Mouse (Mus musculus) gastrocnemius, adult 8-10 months (tissue): ENCODE results near the gene Fbf1. TPM values are rescaled to one million over a fixed set of nuclear protein-coding genes. Genes with fewer than 3 reads are reported as not detected.
A peak's percentile ranks its signal among the peaks of the same experiment; 100 is the strongest.
"Not testable (repeated sequence)": the region's sequence is repeated elsewhere in the genome, so short reads cannot be mapped to it uniquely, and the experiment has no call there.

Experiments
- DNase-seq, 2 experiments: peaks; one replicate each; pipeline ENCODE4 v3.0.0; 2022; ENCODE audit warnings: low spot score in 2 of 2
- total RNA-seq, 4 experiments: library from RNA; stranded (reverse); gene quantifications; 2 replicates each; pipeline ENCODE4 v1.2.4; 2022

Fbf1 gene
- total RNA-seq, 4 experiments from 2014 or later = 8.3 to 12.8 (median 10.0) TPM

DNA sequence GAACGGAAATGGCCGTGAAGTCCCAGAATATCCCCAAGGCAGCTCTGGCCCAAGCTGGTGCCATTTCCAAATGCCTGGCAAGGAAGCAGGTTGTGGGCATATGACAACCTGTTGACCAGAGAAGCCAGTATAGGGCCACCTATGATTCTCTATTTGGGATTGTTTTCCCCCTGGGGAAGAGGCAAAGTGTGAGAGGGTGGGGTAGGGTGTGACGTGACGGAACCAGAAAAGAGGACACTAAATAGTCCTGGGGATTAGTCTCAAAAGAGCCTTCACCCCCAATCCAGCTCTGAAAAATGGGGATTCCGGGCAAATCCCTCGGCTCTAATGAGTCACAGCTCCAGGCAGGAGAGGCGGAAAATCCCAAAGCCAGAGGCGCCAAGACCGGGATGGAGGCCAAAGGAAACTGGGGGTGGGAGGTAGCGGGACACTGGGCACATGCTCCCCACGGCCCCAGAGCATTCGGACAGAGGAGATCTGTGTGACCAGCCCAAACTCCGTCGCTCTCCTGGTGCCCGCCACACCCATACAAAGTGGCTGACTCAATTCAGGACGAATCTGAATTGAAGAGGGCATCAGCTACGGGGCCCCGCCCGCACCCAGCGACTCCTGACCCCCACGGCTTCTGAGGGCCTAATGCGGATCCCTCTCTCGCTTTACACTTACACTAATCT is 59.4 kb downstream of the Fbf1 start:
- peak in 1 of 2 experiments; percentile 80 for DNase-seq

DNA sequence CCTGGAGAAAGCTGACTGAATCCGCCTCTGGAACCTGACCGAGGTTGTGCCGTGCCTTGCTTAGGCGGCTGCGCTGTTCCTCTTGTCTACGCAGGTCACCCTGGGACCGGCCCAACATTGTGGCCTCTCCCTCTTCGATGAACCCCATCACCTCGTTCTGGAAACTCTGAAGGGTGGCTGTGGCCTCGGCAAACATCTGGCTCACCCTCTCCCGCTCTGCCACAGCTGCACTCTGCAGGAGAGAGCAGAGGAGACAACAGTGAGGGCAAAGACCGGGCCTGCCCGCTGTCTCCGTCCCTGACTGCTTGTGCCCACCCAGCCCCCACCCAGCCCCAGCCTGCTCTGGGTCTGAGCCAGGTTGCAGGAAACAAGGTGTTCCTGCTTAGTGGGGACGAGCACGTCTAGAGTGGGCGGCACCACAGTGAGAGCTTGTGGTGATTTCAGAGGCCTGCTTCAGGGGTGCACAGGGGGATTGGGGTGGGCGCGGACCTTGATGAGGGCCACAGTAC is 60.1 kb downstream of the Fbf1 start:
- DNase-seq = no peak

DNA sequence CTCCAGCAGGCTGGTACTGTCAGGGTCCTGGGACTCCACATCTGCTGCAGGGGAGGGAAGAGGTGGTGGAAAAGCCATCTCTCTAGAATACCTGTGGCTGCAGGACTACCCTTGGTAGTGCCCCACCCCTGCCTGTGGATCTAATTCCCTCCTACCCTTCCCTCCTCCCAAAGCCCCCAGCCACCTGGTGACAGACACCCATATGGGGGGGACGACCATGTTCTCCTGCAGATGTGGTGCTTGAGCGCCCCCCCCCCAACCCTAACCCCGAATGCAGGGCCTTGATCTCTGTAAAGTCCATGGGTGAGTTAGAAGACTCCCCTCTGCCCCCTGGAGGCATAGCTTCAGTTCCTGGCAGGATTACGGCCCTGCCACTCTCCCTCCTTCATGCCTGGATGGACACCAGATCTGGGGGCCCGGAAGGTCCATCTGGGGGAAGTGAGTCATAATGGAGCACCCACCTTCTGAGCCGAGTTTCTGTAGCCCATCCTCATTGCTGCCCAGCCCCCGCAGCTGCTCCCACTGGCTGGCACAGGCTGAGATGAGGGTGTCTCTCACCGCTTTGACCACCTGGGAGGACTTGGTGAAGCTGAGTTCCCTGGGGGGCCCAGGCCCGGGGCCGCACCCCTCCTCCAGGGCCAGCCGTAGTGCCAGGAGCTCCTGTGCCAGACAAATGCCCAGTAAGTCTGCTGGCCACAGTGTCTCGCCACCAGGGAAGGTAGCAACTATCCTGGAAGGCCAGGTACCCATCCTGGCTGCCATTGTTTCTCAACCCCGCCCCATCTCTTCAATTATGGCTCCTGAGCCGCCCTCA is 60.8 kb downstream of the Fbf1 start:
- no peak for DNase-seq

DNA sequence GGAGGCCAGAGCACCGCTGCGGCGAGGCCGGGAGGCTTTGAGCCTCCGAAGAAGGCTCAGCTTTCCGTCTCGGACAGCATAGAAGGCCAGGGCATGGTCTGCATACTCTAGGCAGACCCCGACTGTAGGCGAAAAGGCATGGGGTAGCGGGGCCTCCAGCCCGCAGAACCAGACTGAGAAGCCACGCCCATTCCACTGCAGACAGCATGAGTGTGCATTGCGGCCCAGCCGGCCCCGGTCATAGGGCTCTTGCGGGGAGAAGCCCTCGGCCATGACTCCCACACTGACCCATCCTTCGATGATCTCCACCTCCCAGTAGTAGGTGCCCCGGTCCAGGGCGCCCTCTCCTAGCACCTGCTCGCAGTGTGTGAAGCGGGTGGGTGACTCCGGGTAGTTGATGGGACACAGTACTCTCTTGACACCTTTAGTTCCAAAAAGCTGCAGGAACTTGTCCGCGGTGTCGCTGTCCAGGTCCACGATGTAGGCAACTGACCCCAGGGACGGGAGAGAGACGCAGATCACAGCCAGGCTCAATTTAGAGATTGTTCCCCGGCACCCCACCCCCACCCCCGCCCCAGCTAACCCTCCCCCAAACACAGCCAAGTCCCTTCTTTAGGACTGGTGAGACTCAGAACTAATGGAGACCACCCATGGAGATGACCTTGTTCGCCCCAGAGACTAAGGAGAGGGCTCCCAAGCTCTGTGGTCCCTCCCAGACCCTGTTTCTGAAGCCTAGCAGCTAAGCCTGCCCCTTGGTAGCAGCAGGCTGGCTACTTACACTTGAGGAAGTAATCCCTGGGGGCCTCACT is 61.6 kb downstream of the Fbf1 start:
- no peak for DNase-seq

DNA sequence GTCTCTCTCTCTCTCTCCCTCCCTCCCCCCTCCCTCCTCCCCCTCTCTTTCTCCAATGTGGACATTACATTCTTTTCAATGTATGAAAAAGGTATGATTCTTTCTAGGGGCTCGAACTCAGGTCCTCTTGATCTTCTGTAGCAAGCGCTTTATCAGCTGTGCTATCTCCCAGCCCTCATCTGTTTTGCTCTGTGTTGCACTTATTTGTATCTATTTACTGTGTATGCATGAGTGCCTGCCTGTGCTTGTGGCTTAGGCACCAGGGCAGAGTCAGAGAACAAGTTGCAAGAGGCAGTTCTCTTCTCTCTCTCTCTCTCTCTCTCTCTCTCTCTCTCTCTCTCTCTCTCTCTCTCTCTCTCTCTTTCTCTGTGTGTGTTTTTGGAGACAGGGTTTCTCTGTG is 62.9 kb downstream of the Fbf1 start:
- no peak for DNase-seq

DNA sequence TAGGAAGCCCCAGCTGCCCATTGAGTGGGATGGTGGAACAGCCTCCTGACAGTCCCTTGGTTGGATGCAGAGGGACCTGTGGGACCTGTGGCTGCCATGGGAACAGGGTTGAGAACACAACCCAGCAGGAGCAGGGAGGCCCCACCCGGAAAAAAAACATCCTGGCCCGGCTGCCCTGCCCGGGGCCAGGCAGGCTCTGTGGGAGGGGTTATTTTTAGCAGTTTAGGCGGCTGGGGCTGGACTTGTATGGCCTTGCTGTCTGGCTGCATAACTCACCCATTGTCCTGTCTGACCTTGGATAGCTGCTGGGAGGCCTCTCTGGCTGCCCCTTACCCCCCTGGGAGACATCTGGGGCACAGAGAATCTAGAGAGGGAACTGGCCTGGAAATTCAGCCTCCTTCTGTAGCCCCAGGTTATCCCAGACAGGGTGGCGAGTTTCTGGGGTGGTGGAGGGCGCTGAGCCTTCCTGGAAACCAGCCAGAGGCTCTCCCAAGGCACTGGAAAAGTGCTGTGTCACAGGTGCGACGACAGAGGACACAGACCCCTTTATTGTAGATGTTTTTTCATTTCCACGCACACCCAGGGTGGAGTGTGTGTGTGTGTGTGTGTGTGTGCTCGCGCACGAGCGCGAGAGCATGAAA is 63.8 kb downstream of the Fbf1 start:
- DNase-seq = peak; percentile 59 to 73

DNA sequence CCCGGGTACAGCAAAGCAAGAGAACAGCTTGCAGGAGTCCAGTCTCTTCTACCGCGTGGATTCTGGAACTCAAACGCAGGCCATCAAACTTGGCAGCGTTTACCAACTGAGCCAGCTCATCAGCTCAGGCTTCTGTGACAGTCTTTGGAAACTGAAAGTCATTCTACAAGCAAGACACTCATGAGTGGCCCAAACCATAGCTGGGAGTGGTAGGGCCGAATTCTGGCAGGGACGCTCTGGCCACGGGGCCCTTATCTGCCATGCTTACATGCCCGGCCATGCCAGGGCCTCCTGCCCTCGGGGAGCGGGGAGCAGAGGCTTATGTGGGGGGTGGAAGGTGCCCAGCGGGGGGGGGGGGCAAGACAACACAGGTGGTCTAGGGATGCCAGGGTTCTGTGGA is 64.4 kb downstream of the Fbf1 start:
- no peak for DNase-seq

DNA sequence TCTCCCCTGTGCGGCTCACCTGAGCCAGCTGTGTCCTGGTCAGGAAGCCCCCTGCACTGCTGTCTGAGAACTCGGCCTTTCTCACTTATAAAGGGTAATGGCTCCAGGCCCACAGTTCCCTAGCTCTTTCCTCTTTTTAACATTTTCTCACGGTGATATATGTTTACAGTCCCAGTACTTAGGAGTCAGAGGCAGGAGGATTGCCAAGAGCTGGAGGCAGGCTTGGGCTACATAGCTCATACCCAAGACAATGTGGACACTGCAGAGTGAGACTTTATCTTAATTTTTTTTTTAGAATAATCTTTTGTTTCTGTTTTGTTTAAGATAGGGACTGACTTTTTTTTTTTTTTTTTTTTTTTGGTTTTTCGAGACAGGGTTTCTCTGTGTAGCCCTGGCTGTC is 65.5 kb downstream of the Fbf1 start:
- no peak for DNase-seq

DNA sequence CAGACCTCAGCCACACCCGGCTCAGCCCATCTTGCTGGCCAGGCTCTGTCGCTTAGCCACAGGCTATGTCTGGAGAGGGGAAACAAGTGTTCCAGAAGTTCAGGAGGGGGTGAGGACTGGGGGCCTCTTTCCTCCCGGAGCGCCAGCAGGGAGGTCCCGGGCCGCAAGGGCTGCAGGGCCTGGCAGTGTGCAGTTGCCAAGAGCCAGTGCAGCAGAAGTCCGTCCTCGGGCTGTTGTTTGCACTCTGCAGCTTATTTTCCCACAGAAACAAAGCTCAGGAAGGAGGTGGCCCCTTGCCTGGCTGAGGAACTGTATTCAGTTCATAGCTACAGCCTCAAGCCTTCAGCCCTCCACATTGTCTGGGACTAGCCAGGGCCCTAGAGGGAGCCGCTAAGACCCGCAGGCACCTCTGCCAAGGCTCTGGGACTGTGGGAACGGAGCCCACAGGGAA is 66.0 kb downstream of the Fbf1 start:
- DNase-seq = peak; percentile 24 to 60

DNA sequence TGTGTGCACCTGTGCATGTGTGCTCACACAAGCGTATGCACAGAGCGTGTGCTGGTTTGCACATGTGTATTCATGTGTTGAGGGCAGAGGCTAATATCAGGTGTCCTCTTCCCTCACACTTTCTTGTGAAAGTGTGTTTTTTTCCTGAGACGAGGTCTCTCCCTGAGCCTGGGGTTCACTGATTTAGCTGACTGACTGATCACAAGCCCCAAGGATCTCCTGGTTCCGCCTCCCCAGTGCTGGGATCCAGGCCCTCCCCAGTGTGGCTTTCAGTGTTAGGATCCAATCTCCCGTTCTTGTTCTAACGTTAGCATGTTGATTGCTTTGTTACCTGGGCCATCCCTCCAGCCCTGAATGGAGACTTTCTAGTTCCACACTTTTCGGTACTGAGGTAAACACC is 67.1 kb downstream of the Fbf1 start:
- DNase-seq = no peak

DNA sequence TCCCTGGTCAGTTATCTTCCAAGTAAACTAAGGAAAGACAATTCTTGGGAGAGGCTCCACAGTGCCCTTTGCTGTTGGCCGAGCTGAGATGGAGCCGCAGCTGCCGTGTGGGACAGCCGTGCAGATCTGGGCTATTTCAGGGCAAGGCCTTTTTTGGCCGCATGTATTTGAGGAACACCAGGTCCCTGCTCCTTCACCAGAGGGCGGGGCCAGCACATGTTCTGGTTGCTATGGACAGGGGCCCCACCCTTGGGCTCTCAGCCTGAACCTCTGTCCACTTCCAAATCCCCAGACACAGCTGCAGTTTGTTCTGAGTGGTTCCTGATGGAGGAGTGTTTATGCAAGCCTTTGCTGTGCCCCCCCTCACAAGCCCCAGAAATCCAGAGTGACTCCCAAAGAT is 67.6 kb downstream of the Fbf1 start:
- DNase-seq = peak; percentile 80 to 88

DNA sequence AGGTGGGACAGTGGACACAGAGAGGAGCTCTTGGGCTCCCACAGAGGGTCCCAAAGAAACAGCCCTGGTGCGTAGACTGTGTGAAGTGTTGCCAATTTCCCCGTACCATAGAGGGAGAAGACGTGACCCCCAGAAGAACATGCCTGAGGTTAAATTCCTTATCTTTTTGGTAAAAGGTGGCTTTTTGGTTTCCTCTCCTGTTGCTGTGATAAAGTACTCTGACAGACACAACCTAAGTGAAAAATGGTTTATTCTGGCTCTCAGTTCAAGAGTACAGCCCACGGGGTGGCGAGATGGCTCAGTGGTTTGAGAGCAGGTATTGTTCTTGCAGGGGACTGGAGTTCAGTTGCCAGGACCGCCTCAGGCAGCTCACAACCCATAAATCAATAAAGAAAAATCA is 68.5 kb downstream of the Fbf1 start:
- no peak for DNase-seq

DNA sequence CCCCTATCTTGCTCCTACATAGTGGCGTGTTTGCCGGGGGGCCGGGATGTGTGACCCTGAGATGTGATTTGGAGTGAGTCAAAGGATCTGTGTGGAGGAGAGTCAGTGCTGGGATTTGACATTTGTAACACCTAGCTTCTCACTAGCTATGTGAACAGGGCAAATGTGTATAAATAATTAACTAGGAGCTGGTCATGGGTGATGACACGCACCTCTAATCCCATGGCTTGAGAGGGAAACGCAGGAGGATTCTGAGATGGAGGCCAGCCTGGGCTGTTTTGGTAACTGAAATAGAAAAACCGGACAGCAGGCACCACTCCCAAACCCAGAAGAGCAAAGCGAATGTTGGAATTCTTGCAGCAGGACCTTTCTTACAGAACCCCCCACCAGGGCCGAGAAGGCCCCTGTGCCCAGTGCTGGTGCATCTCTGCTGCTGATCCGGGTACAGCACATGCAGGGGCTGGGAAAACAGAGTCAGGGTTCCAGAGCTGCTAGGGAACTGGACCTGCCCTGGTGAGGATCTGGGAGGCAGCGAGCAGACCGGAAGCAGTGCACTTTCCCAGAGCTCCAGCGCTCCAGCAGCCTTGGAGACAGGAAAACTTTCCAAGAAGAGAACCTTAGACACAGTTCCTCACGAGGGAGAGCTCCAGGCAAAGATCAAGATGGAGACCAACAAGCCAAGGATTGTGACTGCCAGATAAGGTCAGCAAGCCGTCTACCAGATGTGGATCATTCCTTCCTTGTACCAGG is 69.1 kb downstream of the Fbf1 start:
- DNase-seq = no peak

DNA sequence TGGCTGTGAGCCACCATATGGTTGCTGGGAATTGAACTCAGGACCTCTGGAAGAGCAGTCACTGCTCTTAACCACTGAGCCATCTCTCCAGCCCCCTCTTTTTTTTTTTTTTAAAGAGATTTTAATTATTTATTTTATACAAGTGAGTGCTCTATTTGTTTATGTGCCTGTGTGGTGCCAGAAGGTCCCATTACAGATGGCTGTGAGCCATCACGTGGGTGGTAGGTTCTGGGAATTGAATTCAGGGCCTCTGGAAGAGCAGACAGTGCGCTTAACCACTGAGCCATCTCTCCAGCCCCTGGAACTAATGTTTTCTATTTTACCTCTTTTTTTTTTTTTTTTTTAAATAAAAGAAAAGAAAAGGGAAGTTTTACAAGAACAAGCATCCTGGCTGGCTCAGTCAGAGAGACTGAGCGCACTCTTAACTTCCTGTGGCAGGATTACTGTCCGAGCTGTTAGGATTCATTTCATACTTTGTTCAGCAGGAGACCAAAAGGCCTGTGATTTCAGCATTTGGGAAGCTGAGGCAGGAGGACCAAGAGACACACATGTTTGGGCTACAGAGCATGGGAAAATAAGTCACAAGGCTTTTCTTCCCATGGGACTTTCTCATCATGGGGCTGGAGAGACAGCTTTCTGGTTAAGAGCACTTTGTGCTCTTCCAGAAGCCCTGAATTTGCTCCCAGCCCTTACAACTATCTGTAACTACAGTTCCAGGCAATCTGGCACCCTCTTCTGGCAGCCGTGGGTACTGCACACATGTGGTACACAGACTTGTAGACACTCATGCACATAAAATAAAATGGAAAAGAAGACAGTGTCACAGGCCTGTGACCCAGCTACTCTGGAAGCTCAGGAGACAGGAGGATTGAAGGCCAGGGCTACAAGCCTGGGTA is 71.5 kb downstream of the Fbf1 start:
- no peak for DNase-seq

DNA sequence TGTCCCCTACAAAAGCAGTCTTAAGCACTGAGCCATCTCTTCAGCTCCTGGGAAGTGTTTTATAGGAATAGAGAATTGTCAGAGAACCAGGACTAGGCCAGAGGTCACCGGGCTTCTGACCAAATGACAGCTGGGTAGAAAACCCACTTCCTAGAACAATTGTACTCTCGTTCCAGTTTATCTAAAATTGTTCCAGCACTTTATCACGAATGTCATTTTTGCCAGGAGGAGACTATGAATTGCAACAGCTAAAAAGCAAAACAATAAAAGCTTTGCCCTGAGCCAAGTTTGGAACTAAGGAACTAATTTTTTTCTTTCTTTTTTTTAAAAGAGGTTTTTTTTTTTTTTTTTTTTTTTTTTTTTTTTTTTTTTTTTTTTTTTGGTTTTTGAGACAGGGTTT is 72.4 kb downstream of the Fbf1 start:
- peak in 1 of 2 experiments; percentile 38 for DNase-seq

DNA sequence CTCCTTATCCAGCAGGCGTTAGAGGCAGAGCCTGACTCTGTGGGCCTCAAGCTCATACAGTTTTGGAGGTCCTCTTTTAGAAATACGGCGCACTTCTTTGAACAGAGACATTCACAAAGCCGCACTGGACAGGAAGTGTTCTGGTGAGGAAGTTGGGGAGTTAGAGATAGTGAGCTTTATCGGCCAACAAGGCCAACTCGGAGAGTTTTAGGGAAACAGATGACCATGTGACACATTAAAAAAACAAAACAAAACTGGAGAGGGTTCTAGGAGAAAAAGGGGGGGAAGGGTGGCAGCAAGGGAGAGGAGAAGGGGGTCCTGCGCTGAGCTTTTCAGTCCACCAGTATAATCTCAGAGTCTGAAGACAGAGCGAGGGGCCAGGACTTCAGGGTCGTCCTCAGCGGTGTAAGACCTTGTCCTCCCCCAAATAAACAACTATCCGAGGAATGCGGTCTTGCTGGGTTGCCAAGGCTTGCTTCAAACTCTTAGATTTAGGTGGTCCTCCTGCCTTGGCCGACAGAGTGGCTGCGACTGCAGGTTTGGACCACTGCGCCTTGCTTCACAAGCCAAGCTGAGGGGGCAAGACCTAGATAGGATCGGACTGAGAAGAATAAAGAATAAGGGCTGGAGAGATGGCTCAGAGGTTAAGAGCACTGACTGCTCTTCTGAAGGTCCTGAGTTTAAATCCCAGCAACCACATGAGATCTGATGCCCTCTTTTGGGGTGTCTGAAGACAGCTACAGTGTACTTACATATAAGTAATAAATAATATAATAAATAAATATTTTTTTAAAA is 74.0 kb downstream of the Fbf1 start:
- DNase-seq = no peak

DNA sequence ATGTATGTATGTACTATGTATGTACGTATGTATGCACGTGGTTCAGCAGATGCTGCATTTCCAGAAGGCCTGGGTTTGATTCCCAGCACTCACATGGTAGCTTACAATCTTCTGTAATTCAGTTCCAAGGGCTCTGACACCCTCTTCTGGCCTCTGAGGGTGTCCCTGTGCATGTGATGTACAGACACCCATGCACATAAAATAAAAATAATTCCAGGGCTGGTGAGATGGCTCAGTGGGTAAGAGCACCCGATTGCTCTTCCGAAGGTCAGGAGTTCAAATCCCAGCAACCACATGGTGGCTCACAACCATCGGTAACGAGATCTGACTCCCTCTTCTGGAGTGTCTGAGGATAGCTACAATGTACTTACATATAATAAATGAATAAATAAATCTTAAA is 75.0 kb downstream of the Fbf1 start:
- DNase-seq = not testable (repeated sequence)
